Mouse (Mus musculus): ENCODE measurements at regions not wholly inside any gene's neighbourhood (a gene's known extent, or its start where the extent isn't known, plus 50 kb on each side); places are given as distances from the start of the nearest gene placed in this dataset.

GRCm38 (mm10) chr14:86339007-86339406, 802.0 kb downstream of the Diaph3 start:
- TF ChIP-seq POLR2A (IDR thresholded peaks at IDR 0.05; ENCODE audit: low read depth, low read length): no peak
- no peak for TF ChIP-seq CTCF (IDR thresholded peaks at IDR 0.05; ENCODE audit: borderline replicate concordance, insufficient read depth, low read length)

Data from embryonic fibroblast, embryonic 13.5 days (primary cell).